Mouse (Mus musculus) embryo, embryonic 9.5 days (tissue): Measurements from ENCODE around the gene Olfr1408.

ENCODE experiments used
- DNase-seq: peaks from one replicate; pipeline ENCODE4 v3.0.0-alpha.2; 2017; ENCODE audit errors: extremely low spot score

Olfr1408 gene

GRCm38 (mm10) chr1:173137274-173137673 lies at the start of gene Olfr1408:
Olfr1408 (minus strand) TSS chr1:173137374.
- no peak for DNase-seq

- no peak for DNase-seq
Measured at GRCm38 (mm10) chr1:173174154-173174842, 37.1 kb upstream of the Olfr1408 start.
